Mouse (Mus musculus) ES-Bruce4 (cell line): ENCODE results near the gene Adamtsl5.

Source experiments
- CTCF ChIP-seq: IDR thresholded peaks from one replicate; pipeline ENCODE4 v1.8.1; 2011; ENCODE audit warnings: low read depth, low read length
- EP300 ChIP-seq: IDR thresholded peaks from 2 replicates; pipeline ENCODE4 v1.6.1; 2011; ENCODE audit warnings: low read depth, low read length; ENCODE audit not compliant: insufficient read depth
- POLR2A ChIP-seq: IDR thresholded peaks from one replicate; pipeline ENCODE4 v1.8.1; 2011; ENCODE audit warnings: low read length; ENCODE audit not compliant: insufficient read depth

- TF ChIP-seq CTCF: no peak
- no peak for TF ChIP-seq EP300
- no peak for TF ChIP-seq POLR2A
Observed at GRCm38 (mm10) chr10:80396822-80397523, 48.8 kb upstream of the Adamtsl5 start.
